Mouse (Mus musculus) myocyte (in vitro differentiated cells): ENCODE measurements around the gene Sult1d1. TPM values are rescaled to one million over a fixed set of nuclear protein-coding genes. Genes with fewer than 3 reads are reported as not detected.

ENCODE experiments used
- H3K27me3 ChIP-seq: one replicate; pipeline ENCODE4 v1.6.1; 2011; ENCODE audit not compliant: control insufficient read depth, insufficient read depth, insufficient read length
- H3K36me3 ChIP-seq: one replicate; pipeline ENCODE4 v1.6.1; 2011; ENCODE audit not compliant: control insufficient read depth, insufficient read depth
- H3K4me2 ChIP-seq: one replicate; pipeline ENCODE4 v1.6.1; 2011; ENCODE audit warnings: low read depth, control low read depth
- H3K4me3 ChIP-seq: one replicate; pipeline ENCODE4 v1.5.1; 2011; ENCODE audit warnings: mild to moderate bottlenecking, control low read depth, moderate library complexity
- H3K79me2 ChIP-seq: one replicate; pipeline ENCODE4 v1.6.1; 2011; ENCODE audit not compliant: control insufficient read depth, insufficient read depth
- H3ac ChIP-seq: one replicate; pipeline ENCODE4 v1.6.1; 2011; ENCODE audit not compliant: control insufficient read depth, insufficient read length
- CEBPB ChIP-seq: IDR thresholded peaks from 2 replicates; pipeline ENCODE4 v1.6.1; 2011; ENCODE audit warnings: mild to moderate bottlenecking, moderate library complexity; ENCODE audit not compliant: poor library complexity, insufficient read depth, severe bottlenecking
- E2F4 ChIP-seq: IDR thresholded peaks from one replicate; pipeline ENCODE4 v1.6.1; 2011; ENCODE audit warnings: mild to moderate bottlenecking, control low read depth, moderate library complexity; ENCODE audit not compliant: insufficient read depth
- MAX ChIP-seq: IDR thresholded peaks from one replicate; pipeline ENCODE4 v1.6.1; 2011; ENCODE audit warnings: low read depth, mild to moderate bottlenecking, control low read depth
- MYOD1 ChIP-seq, 3 experiments: IDR thresholded peaks; one replicate each; pipeline ENCODE4 v1.6.1; 2011; ENCODE audit warnings: control low read depth in 2 of 3, low read depth in 2 of 3, mild to moderate bottlenecking in 2 of 3, moderate library complexity in 1 of 3; ENCODE audit not compliant: insufficient read length in 2 of 3, control insufficient read depth in 1 of 3
- MYOG ChIP-seq, 3 experiments: IDR thresholded peaks; one replicate each; pipeline ENCODE4 v1.6.1; 2011; ENCODE audit warnings: control low read depth in 2 of 3, low read depth in 2 of 3, mild to moderate bottlenecking in 2 of 3; ENCODE audit not compliant: insufficient read length in 2 of 3, control insufficient read depth in 1 of 3, insufficient read depth in 1 of 3
- POLR2A ChIP-seq: IDR thresholded peaks from one replicate; pipeline ENCODE4 v1.6.1; 2011; ENCODE audit warnings: low read depth, mild to moderate bottlenecking, control low read depth, moderate library complexity; ENCODE audit not compliant: insufficient read length
- POLR2AphosphoS2 ChIP-seq: IDR thresholded peaks from one replicate; pipeline ENCODE4 v1.6.1; 2011; ENCODE audit warnings: low read depth, control low read depth; ENCODE audit not compliant: insufficient read length
- REST ChIP-seq: IDR thresholded peaks from one replicate; pipeline ENCODE4 v1.6.1; 2011; ENCODE audit warnings: mild to moderate bottlenecking, control low read depth, moderate library complexity; ENCODE audit not compliant: insufficient read depth, insufficient read length
- SRF ChIP-seq: IDR thresholded peaks from one replicate; pipeline ENCODE4 v1.6.1; 2011; ENCODE audit warnings: low read depth; ENCODE audit not compliant: control insufficient read depth, insufficient read length
- TCF12 ChIP-seq: IDR thresholded peaks from one replicate; pipeline ENCODE4 v1.6.1; 2011; ENCODE audit warnings: mild to moderate bottlenecking, control low read depth; ENCODE audit not compliant: poor library complexity, insufficient read depth, severe bottlenecking
- TCF3 ChIP-seq: IDR thresholded peaks from one replicate; pipeline ENCODE4 v1.6.1; 2011; ENCODE audit warnings: low read depth, control low read depth; ENCODE audit not compliant: insufficient read length
- USF1 ChIP-seq: IDR thresholded peaks from one replicate; pipeline ENCODE4 v1.6.1; 2011; ENCODE audit warnings: low read depth, mild to moderate bottlenecking, control low read depth, moderate library complexity
- polyA plus RNA-seq: library from polyadenylated mRNA; unstranded; fragments of >200 nt; fragmentation: generic; extraction: Trizol; gene quantifications from one replicate; pipeline ENCODE4 v1.2.1, GENCODE M21; 2012; ENCODE audit warnings: missing spikeins

Gene Sult1d1
- polyA plus RNA-seq, 1 experiment, result not detected

DNA sequence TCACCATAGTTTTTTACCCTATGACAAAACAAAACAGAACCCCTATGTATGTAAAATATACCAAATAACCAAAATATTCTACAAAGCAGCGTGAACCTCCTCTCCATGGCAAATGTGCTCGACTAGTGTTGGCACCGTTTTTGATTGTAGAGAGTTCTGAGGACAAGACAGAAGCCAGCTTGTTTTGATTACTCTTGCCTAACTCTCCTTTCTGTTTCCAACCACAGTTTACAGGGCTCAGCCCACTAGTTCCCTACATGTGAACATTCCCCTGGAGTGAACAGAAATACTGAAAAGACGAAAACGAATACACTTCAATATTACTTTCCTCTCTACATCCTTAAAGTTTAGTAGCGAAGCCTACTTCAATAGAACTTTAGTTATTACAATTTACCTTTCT lies 4.0 kb upstream of the Sult1d1 start:
- TF ChIP-seq POLR2A (no peak), POLR2AphosphoS2 (no peak), CEBPB (no peak), MYOD1 (IDR thresholded peaks at IDR 0.05; ENCODE audit: control insufficient read depth in 1 of 3, insufficient read length in 2 of 3, low read depth in 2 of 3) (no peak), MAX (no peak), REST (no peak), TCF3 (no peak)
- no peak overlapping the region for H3K4me3 ChIP-seq
- no peak overlapping the region for H3K4me2 ChIP-seq
- H3K36me3 ChIP-seq, result no peaks in the 10 kb centered on the region
- no peak overlapping the region for H3ac ChIP-seq
- no peaks in the 10 kb centered on the region for H3K27me3 ChIP-seq
- H3K79me2 ChIP-seq, result no peaks in the 10 kb centered on the region

DNA sequence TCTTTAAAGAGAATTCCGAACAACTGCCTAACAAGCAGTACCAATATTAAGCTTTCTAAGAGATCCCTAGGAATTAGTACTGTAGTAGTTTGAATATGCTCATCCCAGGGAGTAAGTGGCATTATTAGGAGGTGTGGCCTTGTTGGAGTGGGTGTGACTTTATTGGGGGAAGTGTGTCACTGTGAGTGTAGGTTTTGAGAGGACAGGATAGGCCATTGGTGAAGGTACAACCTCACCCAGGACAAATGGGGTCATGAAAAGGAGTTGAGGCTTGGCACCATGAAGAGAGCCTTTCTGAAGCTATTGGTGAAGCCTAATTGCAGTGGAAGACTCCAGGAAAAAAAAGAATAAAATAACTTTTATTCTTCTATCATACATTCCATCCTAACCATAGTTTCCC lies 1.5 kb downstream of the Sult1d1 start:
- TF ChIP-seq MYOG (IDR thresholded peaks at IDR 0.05; ENCODE audit: control insufficient read depth in 1 of 3, insufficient read depth in 1 of 3, insufficient read length in 2 of 3, low read depth in 2 of 3), result no peak
- no peak for TF ChIP-seq USF1
- no peak for TF ChIP-seq E2F4
- TF ChIP-seq MYOD1 (IDR thresholded peaks at IDR 0.05; ENCODE audit: control insufficient read depth in 1 of 3, insufficient read length in 2 of 3, low read depth in 2 of 3), result no peak
- no peak for TF ChIP-seq REST
- TF ChIP-seq POLR2A, result no peak
- TF ChIP-seq SRF, result no peak
- TF ChIP-seq MAX, result no peak
- TF ChIP-seq TCF3, result no peak
- no peak for TF ChIP-seq CEBPB
- H3K79me2 ChIP-seq, result no peaks in the 10 kb centered on the region
- no peak overlapping the region for H3ac ChIP-seq

DNA sequence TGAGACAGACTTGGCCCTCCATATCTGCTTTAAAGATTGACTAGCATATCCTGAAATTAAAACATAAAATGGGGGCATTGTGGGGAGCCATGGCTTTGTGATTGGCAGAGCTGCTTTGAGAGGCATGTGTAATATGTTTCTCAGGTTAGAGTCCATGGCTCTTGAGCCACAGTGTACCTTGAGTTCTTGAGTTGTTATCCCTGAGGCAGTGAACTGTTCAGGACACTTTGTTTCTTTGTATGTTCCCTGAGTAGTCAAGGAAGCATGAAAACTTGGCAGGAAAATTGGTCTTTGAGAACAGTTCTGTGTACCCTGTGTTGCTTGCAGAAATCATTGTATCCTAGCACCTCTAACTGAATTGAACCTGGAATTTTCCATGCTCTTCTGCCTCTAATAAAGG lies 5.9 kb downstream of the Sult1d1 start:
- H3K36me3 ChIP-seq, result no peaks in the 10 kb centered on the region
- TF ChIP-seq MYOD1 (IDR thresholded peaks at IDR 0.05; ENCODE audit: control insufficient read depth in 1 of 3, insufficient read length in 2 of 3, low read depth in 2 of 3) (no peak), POLR2A (no peak), MAX (no peak), MYOG (IDR thresholded peaks at IDR 0.05; ENCODE audit: control insufficient read depth in 1 of 3, insufficient read depth in 1 of 3, insufficient read length in 2 of 3, low read depth in 2 of 3) (no peak), POLR2AphosphoS2 (no peak), CEBPB (no peak), SRF (no peak), REST (no peak), TCF3 (no peak), E2F4 (no peak), USF1 (no peak), TCF12 (no peak)

More for the DNA sequence above, 1.5 kb downstream of the Sult1d1 start:
- Histone ChIP-seq H3K27me3 (no peaks in the 10 kb centered on the region), H3K36me3 (no peaks in the 10 kb centered on the region), H3K4me2 (no peak overlapping the region), H3K4me3 (no peak overlapping the region)

DNA sequence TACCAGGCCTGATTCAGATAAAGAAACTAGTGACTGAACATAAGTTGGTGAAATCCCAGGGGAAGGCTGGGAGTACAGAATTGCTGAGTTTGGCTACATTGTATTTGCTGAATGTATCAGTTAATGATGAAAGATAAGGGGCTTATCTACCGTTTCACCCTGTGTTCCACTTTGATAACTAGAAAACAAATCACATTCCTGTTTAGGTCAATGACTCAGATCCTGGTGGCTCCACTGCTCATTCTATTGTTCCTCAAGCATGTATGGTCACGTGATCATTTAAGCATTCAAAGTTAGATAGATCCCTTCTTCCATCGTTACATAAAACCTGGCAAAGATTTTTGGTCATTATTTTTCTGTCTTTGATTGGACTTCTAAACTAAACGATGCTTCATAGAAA lies 6.3 kb downstream of the Sult1d1 start:
- Histone ChIP-seq H3ac (no peak overlapping the region), H3K4me2 (no peak overlapping the region), H3K4me3 (no peak overlapping the region), H3K79me2 (no peaks in the 10 kb centered on the region), H3K36me3 (no peaks in the 10 kb centered on the region), H3K27me3 (no peaks in the 10 kb centered on the region)
- TF ChIP-seq E2F4 (no peak), USF1 (peak; percentile 16)

More for the DNA sequence above, 5.9 kb downstream of the Sult1d1 start:
- H3K4me3 ChIP-seq, result no peak overlapping the region
- no peak overlapping the region for H3K4me2 ChIP-seq
- no peak overlapping the region for H3ac ChIP-seq
- H3K79me2 ChIP-seq, result no peaks in the 10 kb centered on the region
- no peaks in the 10 kb centered on the region for H3K27me3 ChIP-seq

DNA sequence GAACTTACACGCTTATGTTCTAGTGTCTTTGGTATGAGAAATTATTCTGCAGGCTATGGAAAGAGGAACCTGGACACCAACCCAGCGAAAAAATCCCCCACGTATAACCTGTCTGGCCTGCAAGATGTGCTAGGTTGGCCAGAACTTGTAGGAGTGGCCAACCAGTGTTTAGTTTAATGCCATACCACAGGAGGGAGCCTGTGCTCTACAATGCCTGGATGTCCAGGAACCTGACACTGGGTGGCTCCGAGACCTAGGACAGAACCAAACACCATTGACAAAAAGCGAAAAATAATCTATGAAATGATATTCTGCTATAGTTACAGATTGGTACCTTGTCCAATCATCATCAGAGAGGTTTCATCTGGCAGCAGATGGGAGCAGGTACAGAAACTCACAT lies 8.7 kb downstream of the Sult1d1 start:
- no peak for TF ChIP-seq POLR2AphosphoS2
- no peak for TF ChIP-seq MYOG (IDR thresholded peaks at IDR 0.05; ENCODE audit: control insufficient read depth in 1 of 3, insufficient read depth in 1 of 3, insufficient read length in 2 of 3, low read depth in 2 of 3)
- TF ChIP-seq TCF3, result no peak
- TF ChIP-seq REST, result no peak
- TF ChIP-seq POLR2A, result no peak
- TF ChIP-seq CEBPB, result no peak
- TF ChIP-seq USF1, result no peak
- TF ChIP-seq TCF12, result no peak
- Histone ChIP-seq H3K79me2 (no peaks in the 10 kb centered on the region), H3K27me3 (no peaks in the 10 kb centered on the region), H3K36me3 (no peaks in the 10 kb centered on the region), H3K4me2 (no peak overlapping the region), H3K4me3 (no peak overlapping the region), H3ac (no peak overlapping the region)

DNA sequence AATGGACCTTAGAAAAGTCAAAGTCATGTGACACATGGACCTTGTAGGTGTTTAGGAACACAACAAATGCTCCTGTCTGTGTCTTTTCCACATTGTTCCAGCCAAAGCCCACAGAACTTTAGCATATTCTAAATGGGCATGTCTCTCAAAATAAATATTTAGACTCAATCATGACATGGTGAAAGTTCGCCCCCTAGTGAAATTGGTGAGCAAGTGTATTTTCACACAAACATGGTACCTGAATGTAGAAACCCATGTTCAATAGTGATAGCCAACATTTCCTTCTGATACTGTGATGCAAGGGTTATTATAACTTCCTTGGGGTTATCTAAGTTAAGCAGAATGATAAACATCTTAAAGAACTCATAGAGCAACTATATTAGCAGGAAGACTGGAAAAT lies 17.9 kb downstream of the Sult1d1 start:
- TF ChIP-seq TCF12 (no peak), CEBPB (no peak), SRF (no peak), MYOG (IDR thresholded peaks at IDR 0.05; ENCODE audit: control insufficient read depth in 1 of 3, insufficient read depth in 1 of 3, insufficient read length in 2 of 3, low read depth in 2 of 3) (no peak), POLR2A (no peak)

More for the DNA sequence above, 17.9 kb downstream of the Sult1d1 start:
- Histone ChIP-seq H3K36me3 (no peaks in the 10 kb centered on the region), H3K79me2 (no peaks in the 10 kb centered on the region), H3K27me3 (no peaks in the 10 kb centered on the region), H3ac (no peak overlapping the region), H3K4me2 (no peak overlapping the region), H3K4me3 (no peak overlapping the region)
